Mouse (Mus musculus): ENCODE results near the gene Vmn2r99.

The Vmn2r99 gene

DNA sequence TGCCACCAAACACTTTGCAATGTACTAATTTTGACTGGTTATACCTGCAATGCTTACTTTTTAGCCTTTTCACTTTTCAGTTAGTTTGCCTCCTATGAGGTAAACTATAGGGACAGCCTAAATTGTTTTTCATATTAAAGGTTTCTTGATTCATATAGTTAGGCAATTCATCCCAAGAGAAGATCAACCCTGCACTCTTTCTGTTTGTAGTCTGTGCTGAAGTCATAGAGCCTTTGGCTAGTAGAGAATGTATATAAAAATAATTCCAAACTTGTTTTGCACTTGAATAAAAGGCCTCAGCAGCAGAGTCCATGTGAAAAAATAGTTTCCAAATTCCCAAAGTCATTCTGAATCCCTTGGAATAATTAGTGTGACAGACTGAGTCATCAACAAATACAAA, at the start of gene Vmn2r99:
Gene Vmn2r99 (plus strand): TSS at position 301 of the 400 bp plus-strand sequence.
- DNase-seq (ENCODE audit: extremely low spot score, low read depth, low spot score) = no peak

DNA sequence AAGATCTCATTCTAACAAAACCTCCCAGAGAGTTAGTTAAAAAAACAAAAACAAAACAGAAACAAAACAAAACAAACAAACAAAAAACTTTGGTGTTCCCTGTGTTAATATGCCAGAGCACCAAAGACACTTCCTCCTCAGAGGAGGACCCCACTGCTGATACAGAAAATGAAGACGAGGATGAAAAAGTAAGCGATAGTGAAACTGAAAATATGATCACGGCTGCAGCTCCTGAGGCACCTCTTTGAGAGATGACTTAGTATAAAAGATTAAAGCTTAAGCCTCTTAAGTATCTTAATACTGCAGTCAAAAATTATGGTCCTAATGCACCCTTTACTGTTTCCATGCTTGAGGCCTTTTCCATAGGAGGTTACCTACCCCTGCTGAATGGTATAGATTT, 75.9 kb downstream of the Vmn2r99 start:
- no peak for DNase-seq (ENCODE audit: extremely low spot score, low read depth, low spot score)

DNA sequence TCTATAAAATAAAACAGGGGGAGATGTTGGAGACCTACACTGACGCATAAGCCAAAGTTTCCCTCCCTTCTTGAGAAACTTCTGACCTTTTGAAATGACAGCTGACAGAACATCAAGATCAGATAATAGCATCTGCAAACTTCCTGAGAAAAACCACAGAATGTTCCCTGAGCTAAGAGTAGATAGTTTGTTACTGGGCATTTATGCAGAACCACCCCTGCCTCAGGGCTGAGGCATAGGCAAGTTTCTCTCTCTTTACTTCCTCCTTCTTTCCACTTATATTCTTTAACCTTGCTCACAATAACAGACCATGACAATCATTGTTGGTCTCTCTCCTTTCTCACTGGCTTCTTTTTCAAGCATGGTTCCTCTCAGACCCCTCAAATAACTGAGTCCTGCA, 83.2 kb downstream of the Vmn2r99 start:
- no peak for DNase-seq (ENCODE audit: extremely low spot score, low read depth, low spot score)
